Mouse (Mus musculus) spleen, adult 18-20 months (tissue): ENCODE measurements around the gene Gm13539.
"Not testable (repeated sequence)": the region's sequence is repeated elsewhere in the genome, so short reads cannot be mapped to it uniquely, and the experiment has no call there.

Experiments used
- DNase-seq, 2 experiments: peaks; one replicate each; pipeline ENCODE4 v3.0.0; 2022; ENCODE audit warnings: mixed read lengths in 2 of 2

Gm13539 gene

DNA sequence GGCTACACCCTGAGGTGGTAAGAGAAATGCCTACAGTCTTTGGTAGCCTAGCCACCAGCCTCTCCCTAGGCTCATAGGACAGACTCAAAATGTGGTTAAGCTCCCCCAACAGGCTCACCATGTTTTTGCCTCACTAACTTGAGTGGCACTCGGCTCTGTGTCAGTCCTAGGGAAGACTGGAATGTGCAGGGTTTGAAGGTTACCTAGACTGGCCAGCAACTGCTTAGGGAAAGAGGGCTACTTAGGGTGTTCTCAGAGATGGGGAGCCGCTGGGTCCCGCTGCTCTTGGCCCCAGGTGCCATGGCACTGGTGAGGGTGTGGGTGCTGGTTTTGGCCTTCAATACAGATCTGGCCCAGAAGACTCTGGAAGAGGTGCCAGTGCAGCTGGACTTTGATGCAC lies at the start of gene Gm13539:
Gene Gm13539, plus strand, starts transcription at position 301 of the 400 bp plus-strand sequence.
- DNase-seq, result no peak

DNA sequence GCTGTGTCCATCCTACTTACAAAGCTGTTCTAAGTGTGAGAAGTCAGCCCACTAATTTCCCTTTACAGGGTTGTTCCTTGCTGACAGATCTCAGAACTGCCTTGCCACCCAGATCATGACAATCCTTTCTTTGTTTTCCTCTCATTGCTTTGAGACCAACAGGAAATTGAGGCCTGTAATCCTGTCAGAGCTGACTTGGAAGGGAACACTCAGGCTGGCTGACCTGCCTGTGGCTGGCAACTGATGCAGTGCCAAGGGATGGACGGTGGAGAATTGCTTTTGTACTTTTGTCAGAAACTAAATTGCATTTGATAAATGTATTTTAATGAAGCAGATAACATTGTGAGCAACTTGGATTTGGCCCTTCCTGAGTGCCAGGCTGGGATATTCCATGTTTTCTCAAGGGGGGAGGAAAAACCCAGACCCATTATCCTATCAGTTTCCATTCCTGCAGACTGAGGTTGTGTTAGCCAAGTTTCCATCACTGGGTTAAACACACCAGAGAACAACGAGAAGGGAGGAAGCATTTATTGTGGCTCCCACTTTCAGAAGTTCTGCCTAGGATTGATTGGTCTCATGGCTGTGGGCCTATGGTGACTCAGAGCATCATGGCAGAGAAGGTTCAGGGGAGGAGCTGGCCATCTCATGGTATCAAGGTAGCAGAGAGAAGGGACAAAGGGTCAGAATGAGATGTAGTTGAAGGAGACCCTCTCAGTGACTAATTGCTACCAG lies 48.7 kb upstream of the Gm13539 start:
- no peak for DNase-seq

DNA sequence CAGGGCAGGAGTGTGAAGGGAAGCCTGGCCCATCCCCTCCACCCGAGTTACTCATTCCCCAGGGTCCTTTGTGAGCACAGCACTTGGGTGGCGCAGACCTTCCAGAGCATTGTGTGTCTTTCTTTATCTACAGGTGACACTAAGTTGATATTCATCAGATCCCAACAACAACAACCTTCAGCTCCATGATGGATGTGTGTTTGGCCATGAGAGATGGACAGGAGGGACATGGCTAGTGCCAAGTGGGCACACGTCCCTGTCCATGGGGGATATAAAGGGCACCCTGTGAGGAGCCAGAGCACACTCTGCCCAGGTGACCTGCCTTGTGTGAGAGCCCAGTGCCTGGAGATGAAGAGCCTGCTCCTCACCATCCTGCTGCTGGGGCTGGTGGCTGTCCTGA lies 45.3 kb upstream of the Gm13539 start, which contains the start of gene Obp2b:
Gene Obp2b, plus strand, starts transcription at position 301 of the 400 bp plus-strand sequence.
- DNase-seq, result not testable (repeated sequence)

DNA sequence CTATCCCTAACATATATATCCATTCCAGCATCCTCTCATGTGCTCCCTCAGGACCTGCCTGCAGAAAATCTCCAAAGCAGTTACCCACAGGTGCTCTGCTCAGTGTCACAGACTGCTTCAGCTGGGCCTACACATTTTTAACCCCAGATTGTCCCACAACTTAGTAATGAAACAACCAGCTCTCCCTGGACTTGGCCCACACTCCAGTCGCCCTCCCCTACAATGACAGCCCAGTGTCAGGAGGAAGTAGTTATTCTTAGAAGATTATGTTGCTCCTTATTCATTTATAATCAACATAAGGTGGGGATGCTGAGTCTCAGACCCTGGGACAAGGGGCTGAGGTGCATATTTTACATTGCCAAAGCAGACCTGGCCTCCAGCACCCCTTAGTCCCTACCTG lies 40.4 kb upstream of the Gm13539 start:
- no peak for DNase-seq

DNA sequence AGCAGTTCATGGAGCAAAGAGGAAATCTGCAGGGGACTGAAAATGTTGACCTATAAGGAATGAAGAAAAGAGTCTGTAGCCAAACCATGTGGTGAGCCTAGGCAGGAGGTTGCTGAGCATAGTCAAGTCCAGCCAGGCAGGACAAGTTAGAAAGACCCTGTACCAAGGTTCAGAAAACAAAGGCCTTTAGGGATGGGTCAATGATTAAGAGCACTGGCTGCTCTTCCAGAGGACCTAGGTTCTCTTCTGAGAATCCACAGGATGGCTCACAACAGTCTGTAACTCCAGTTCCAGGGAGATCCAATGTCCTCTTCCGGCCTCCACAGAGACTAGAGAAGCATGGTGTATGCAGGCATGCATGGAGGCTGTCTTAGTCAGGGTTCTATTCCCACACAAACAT lies 27.9 kb upstream of the Gm13539 start:
- no peak for DNase-seq

DNA sequence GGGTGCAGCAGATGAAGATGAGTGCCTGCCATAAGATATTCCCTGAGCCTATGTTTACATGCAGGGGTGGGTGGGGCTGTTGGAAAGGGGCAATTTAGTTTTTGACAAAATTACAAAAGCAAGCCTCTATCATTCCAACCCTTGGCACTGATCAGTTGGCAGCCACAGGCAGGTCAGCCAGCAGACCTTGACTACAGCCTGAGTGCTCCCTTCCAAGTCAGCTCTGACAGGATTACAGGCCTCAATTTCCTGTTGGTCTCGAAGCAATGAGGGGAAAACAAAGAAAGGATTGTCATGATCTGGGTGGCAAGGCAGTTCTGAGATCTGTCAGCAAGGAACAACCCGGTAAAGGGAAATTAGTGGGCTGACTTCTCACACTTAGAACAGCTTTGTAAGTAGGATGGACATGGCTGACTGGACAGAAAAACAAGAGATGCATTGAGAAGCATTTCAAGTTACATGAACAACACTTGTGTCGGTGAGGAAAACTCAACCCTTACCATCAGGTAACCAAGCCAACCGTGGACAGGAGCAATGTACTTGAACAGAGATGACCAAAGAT lies 23.9 kb upstream of the Gm13539 start:
- DNase-seq, result no peak

DNA sequence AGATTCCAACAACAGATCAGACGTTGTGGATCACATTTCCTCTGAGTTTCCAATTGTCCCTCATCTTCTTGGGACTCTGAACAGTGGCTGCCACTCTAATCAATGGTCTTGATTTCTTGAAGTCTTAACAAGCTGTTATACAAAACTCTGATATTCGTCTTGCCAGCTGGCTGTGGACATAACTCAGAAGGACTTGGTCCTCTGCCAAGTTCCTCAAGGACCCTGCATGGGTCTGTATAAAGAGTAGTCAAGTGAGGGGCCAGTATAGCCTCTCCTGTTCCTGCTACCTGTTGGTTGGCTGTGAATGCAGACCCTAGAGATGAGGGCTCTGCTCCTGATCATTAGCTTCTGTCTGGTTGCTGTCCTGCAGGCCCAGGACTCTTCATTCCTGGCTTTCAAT lies 16.8 kb upstream of the Gm13539 start, which contains the start of gene Lcn3:
Gene Lcn3, plus strand, starts transcription at position 301 of the 400 bp plus-strand sequence.
- DNase-seq, result no peak

DNA sequence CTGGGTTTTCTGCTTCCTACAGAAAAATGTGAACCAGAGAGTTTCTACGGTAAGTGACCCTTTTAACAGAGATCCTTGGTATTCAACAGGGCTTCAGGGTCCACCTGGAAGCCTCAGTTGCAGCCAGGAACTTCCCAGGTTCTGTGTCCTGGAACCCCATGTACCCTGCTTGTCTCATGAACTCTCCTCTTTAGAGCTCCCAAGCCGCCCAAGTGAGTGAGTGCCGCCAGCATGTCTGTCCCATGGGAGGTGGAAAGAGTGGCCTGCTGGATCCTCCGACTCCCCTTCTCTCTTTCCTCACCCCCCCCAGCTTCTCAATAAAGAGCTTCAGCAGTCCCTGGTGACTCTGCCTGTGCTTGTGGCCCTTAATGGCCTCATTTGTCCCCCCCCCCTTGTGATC lies 14.3 kb upstream of the Gm13539 start:
- no peak for DNase-seq

DNA sequence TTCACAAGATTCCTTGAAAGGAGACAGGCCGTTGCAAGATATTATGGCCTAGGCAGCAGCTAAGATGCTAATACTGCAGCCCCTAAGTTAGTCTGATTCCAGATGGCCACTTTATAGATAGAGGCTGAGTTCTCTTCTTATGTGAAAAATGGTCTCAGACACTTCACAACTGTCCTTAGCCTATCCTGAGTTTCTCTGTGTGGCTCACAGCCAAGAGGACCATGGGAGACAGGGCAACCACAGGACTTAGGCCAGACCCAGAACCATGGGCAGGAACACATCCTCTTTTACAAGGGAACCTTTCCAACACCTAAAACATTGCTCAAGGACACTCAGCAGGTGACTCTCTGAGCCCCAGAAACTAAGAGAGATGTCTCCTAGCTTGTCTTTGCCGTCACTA lies 8.6 kb upstream of the Gm13539 start:
- no peak for DNase-seq

DNA sequence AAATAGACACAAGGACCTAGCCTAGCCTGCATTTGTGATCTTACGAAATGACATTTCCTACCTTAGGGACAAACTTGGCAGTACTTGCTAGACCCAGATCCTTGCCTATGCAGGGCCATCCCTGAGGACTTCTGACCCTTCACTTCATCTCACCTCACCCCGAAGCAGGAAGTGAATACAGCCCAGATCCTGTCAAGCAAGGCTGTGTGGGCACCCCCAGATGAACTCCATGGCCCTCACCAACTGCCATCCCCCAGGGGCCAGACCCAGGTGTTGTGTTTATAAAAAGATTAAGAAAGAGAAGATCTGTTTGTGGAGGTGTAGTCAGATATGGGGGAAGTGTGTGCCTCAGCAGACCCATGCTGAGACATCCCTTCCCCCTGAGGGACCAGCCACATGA lies 7.4 kb upstream of the Gm13539 start:
- no peak for DNase-seq

DNA sequence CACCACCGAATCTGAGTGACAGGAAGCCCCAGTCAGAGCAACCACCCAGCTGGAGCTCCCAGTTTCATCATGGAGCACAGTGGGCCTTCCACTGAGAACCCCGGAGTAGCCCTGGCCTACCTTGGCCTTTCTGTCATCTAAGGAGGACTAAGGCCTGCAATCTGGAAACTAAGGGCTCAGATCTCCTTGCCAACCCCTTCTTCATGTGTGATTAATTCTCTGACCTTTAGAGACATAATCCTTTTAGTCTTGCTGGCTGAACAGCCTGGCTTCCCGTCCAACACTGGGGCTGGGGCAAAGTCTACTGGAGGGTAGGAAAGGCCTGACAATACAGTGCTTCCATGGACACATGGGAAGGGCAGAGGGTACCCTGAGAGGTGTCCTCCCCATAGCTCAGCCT lies 6.1 kb upstream of the Gm13539 start:
- DNase-seq, result no peak

DNA sequence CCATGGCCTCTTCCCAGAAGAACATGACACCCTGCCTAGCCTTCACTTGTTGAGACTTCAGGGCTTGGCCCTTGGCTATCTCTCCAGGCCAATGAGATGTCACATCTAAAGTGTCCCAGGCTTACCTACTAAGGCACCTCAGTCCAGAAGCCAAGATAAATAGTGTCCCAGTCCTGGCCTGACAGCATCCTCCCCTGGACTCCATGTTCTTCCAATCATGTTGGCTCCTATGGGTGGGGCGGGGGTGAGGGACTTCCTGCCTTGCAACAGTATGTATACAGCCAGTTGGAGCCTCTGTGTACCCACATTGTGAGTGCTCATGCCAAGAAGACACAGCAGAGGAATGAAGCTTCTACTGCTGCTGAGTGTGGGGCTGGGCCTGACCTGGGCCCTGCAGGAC lies 5.3 kb upstream of the Gm13539 start, which contains the start of gene Lcn11:
Gene Lcn11, plus strand, starts transcription at position 301 of the 400 bp plus-strand sequence.
- no peak for DNase-seq

DNA sequence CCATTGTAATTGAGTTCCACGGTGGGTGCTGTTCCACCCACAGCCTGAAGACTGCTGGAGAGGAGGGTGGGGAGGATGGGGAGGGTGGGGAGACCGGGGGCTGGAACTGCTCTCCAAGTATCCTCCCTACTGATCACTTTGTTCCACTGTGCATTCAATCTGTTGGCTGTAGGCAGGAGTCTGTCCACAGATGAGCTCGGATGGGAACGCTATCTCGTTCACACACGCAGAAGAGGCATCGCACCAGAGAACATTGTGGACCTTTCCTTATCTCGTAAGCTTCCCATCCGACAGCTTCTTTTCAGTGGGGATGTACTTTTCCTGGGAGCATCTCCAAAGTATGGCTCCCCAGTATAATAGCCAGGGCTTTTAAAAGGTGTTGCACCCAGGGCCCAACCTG lies 3.0 kb upstream of the Gm13539 start:
- no peak for DNase-seq

DNA sequence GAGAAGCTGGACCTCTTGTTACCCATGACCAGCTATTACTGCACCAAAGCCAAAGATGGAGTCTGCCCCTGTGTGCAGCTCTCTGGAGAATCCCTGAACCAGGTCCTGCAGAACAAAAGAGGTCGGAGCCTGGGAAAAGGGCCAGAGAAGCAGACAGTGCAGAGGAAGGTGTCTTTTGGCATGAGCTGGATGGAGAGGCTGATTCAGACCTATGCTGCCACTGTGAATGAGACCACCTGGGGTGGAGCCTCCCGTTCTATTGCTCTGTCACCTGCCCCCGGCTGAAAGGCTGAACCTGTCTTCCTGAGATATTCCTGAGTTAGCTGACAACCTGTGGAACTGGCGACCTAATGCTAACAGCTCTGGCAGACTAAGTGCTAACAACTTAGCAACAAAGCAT lies 1.1 kb upstream of the Gm13539 start:
- DNase-seq, result no peak

DNA sequence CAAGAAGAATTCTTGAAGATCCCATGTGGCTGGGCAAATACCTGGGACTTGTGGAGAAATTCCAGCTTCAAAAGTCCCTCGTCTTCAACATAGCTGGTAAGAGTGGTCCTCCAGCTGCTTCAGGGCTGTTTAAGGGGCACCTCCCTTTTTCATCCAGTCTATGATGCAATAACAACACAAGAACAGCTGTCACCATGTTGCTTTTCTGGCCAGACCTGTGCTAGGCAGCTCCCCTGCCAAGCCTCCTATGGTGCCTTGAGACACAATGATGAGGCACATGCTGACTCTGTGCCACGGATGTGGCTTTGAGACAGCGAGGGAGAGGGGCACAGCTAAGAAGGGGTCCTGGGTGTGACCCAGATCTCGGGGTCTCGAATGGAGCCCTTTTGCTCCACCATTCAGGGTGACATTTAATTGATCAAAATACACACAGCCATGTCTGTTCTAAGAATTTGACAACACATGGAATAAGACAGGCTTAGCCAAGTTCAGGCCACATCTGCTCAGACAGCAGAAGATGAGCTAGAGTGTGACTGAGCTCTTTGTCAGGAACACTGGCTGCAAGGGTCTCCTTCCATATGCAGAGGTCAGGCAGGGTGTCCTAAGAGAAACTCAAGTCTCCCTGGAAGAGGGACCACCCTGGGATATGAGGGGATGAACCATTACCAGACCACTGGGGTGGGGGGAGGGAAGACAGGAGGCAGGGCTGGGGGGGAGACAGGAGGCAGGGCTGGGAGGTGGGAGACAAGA lies 3.7 kb downstream of the Gm13539 start:
- no peak for DNase-seq

DNA sequence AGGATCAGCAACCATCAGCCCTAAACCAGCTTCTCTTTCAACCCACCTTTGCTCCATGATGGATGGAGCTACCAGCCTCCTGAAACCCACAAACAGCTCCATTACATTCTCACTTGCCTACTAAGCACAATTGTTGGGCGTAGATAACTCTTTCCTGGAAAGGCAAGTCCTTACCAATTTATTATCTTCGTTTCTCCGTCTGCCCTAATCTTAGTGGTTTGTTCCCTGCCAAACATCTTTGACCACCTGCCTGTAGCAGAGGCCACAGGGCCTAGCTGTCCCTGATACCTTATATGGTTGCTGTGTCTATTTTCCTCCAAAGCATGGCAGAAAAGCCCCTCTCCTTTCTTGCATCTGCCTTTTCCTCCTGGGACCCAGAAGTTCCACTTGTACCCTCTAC lies 7.0 kb downstream of the Gm13539 start:
- no peak for DNase-seq

DNA sequence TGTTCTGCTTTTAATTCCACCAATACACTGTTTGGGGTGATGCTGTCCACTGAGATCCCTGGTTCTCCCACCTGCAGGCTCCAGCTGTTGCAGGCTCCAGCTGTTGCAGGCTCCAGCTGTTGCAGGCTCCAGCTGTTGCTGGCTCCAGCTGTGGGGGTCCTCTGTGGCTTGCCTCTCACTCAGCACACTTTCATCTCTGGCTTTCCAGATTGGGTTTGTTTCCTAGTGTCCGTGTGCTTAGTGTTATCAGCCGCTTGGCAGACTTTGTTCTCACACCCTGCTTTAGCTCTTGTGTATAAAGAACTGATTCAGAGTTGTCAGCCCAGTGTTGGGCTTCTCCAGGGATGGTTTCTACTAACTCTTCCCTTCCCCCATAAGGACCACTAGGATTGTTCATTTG lies 15.6 kb downstream of the Gm13539 start:
- DNase-seq, result no peak

DNA sequence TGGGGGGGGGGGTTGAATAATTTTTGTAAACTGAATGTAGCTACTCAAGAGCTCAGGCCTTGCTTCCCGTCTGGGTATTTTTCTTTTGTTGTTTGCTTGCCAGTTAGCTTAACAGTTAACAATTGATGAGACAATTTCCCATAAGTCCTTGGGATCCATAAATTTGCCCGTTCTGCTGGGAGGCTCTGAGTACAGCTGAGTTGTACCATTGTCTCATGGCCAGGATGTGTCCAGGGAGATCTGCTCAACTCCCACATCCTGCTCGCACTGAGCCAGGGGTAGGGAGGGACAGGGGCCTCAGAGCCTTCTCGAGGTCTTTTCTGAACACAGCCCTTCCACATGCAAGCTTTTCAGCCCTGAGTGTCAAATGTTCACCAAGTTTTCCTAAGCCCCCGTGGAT lies 16.0 kb downstream of the Gm13539 start:
- no peak for DNase-seq

DNA sequence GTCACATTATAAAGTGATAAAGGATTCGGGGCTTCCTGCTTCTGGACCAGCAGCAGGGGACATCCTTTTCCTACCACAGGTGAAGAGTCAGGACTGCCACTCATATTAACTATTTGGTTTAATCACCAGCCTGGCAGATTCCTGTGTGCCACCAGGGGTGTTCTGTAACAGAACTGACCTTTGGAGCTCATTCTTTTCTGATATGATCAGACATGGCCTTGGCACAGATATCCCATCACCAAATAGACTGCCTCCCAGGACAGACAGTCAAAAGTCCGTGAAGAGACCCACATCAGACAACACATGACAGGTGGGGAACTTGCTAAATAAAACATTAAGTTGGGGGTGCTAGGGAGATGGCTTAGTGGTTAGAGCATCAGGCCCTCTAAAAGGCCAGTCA lies 29.7 kb downstream of the Gm13539 start:
- no peak for DNase-seq

DNA sequence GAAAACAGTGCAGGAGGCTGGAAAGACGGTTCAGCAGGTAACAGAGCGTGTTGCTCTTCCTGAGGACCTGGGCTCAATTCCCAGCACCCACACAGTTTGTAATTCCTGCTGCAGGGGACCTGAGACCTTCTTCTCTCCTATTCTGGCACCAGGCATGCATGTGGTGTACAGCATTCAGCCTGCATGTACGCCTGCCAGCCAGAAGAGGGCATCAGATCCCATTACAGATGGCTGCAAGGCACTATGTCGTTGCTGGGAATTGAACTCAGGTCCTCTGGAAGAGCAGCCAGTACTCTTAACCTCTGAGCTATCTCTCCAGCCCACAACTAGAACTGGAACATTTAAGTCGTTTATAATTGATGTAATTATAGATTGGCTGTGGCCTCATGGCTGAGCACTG lies 31.3 kb downstream of the Gm13539 start:
- no peak for DNase-seq

DNA sequence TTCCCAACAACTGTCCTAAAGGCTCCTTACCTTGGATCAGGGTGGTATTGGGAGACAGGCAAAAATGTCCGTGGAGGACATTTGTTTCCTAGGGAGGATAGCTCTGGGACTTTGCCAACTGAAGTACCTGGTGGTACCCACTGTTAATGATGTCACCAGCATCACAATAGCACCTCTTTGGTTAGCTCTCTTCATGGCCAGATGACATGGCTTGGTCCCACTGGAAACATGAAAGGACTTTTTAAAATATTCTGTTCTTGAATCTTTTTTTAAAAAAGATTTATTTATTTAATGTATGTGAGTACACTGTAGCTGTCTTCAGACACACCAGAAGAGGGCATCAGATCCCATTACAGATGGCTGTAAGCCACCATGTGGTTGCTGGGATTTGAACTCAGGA lies 33.7 kb downstream of the Gm13539 start, which contains the start of gene Glt6d1:
Gene Glt6d1, minus strand, starts transcription at position 101 of the 400 bp plus-strand sequence.
- DNase-seq, result not testable (repeated sequence)

DNA sequence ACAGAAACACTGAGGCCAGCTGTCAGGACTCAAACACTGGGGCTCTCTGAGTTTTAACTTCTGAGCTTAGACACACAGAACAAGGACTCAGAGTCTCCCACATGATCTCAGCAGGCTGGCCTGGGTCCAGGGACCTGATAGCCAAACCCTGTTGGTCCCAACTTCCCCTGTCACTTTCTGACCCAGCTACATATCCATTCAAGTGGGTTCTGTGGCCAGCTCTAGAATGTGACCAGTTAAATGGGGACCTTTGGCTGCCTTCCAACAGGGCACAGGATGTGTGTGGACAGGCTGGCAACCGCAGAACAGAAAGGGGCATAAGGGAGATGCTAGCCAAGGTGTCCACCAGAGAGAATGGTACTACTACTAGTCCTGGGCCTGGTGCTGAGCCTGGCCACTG lies 40.7 kb downstream of the Gm13539 start, which contains the start of gene Lcn9:
Gene Lcn9, plus strand, starts transcription at position 348 of the 400 bp plus-strand sequence.
- DNase-seq, result no peak

DNA sequence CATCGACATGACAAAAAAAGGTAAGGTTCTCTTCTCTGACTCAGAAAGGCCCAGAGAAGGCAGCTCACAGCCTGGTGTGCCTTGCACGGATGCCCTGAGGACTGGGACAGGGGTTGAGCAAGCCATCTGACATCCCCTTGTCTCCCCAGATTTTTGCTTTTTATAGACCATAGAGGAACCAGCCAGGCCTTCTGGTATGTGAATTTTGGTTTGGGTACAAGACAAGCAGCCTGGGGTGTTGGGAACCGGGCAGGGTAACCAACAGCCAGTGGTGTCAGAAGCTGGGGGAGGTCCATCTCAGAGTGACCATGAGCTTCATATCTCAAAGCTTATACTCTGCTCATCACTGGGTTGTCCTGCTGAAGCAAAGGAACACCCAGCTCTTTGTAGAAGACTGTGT lies 42.7 kb downstream of the Gm13539 start:
- no peak for DNase-seq
